In genomic region chr2:181413141-181413540, GRCm38 (mm10) we compare ENCODE assay signal across 25 mouse cellular contexts. TPM values are rescaled to one million over a fixed set of nuclear protein-coding genes. Genes with fewer than 3 reads are reported as not detected.
DNase-seq lines count a peak whose midpoint lies in the region; ATAC-seq and TF ChIP-seq lines count a peak whose summit lies in the region.
"Had no signal": no experiment of that assay in that cellular context is flagged by ENCODE, and none has a peak within 500 bp of the region (broad histone marks: within the 10 kb centered on the region; RNA-seq: fewer than 3 reads in every experiment).

No protein-coding gene starts in this region.

- DNase-seq in embryonic facial prominence, embryonic 11.5 days (ENCODE audit: low spot score): peak; percentile 29
- no peak for DNase-seq in embryonic facial prominence, embryonic 10.5 days (ENCODE audit: low spot score)
- no peak for DNase-seq in liver, adult 2 months (ENCODE audit: extremely low read depth, low read depth, low spot score)
- DNase-seq in liver: no peak
- DNase-seq in MN1 (ENCODE audit: low spot score): peak; percentile 30
- peak; percentile 1 for DNase-seq in brain, embryonic 14.5 days (ENCODE audit: low read depth)
- DNase-seq in thymus, postnatal 10 days (ENCODE audit: low spot score in 2 of 2): no peak
- DNase-seq in embryo, embryonic 10 days (ENCODE audit: low spot score): no peak
- DNase-seq: B cell, adult 2 months; cerebellum, adult 9-11 months; gastrocnemius, postnatal 36 days; heart, adult 2 months; left cerebral cortex, postnatal 4 days; lung, adult 18-20 months; lung, postnatal 14 days; thymus, postnatal 36 days had no signal

- no peak for ATAC-seq in embryonic facial prominence, embryonic 11.5 days (replicated peaks; ENCODE audit: insufficient number of reproducible peaks, low FRiP score, low TSS enrichment, low read depth)
- ATAC-seq: intestine, postnatal 0 days had no signal

- H3K9ac ChIP-seq in embryonic facial prominence, embryonic 11.5 days (replicated peaks; ENCODE audit: low read length): no peak overlapping the region
- H3K9ac ChIP-seq in liver, adult 2 months (ENCODE audit: low read depth, low read length): no peak overlapping the region
- H3K9ac ChIP-seq: embryonic facial prominence, embryonic 12.5 days; forebrain, embryonic 12.5 days; limb, embryonic 15.5 days; midbrain, embryonic 12.5 days; stomach, embryonic 15.5 days had no signal

- no peak for TF ChIP-seq POLR2A in liver, adult 2 months (IDR thresholded peaks at IDR 0.05; ENCODE audit: extremely low read depth, insufficient read depth, low read length)
- no peak for TF ChIP-seq POLR2A in brain, embryonic 14.5 days (IDR thresholded peaks at IDR 0.05; ENCODE audit: borderline replicate concordance, extremely low read depth, insufficient read depth, insufficient read length, poor library complexity, severe bottlenecking)

- H3K4me1 ChIP-seq in embryonic facial prominence, embryonic 11.5 days (ENCODE audit: control insufficient read depth, insufficient read depth, low read length): no peaks in the 10 kb centered on the region
- H3K4me1 ChIP-seq in embryonic facial prominence, embryonic 10.5 days: 0 out of 2 replicates have a peak, but pooled peaks cover 5% of the 10 kb centered on the region
- peaks cover 8% of the 10 kb centered on the region; the same call in 1 of the 2 replicates for H3K4me1 ChIP-seq in liver, adult 2 months (ENCODE audit: control insufficient read depth, insufficient read depth, low read length)
- H3K4me1 ChIP-seq: embryonic facial prominence, embryonic 12.5 days; limb, embryonic 15.5 days; stomach, embryonic 15.5 days had no signal

- no peak overlapping the region for H3K27ac ChIP-seq in embryonic facial prominence, embryonic 11.5 days (replicated peaks; ENCODE audit: low read depth, low read length)
- H3K27ac ChIP-seq in embryonic facial prominence, embryonic 10.5 days (replicated peaks): no peak overlapping the region
- peak overlapping the region; percentile 67 for H3K27ac ChIP-seq in liver, adult 2 months (replicated peaks; ENCODE audit: insufficient read depth, low read depth, low read length)
- H3K27ac ChIP-seq: embryonic facial prominence, embryonic 12.5 days; forebrain, embryonic 12.5 days; heart, adult 2 months; hindbrain, embryonic 10.5 days; limb, embryonic 15.5 days; midbrain, embryonic 12.5 days; stomach, embryonic 15.5 days had no signal

- no peaks in the 10 kb centered on the region for H3K27me3 ChIP-seq in embryonic facial prominence, embryonic 11.5 days (ENCODE audit: control insufficient read depth, insufficient read depth, low read length)
- no peaks in the 10 kb centered on the region for H3K27me3 ChIP-seq in embryonic facial prominence, embryonic 10.5 days (replicated peaks; ENCODE audit: low read depth, poor library complexity, severe bottlenecking)
- no peaks in the 10 kb centered on the region for H3K27me3 ChIP-seq in liver, adult 2 months (ENCODE audit: control insufficient read depth, insufficient read depth, low read length)
- H3K27me3 ChIP-seq: CH12.LX; embryonic facial prominence, embryonic 12.5 days; forebrain, embryonic 12.5 days; limb, embryonic 15.5 days; midbrain, embryonic 12.5 days; stomach, embryonic 15.5 days had no signal

- no peak overlapping the region for H3K4me2 ChIP-seq in embryonic facial prominence, embryonic 11.5 days (ENCODE audit: low read depth, low read length)
- H3K4me2 ChIP-seq: embryonic facial prominence, embryonic 12.5 days; forebrain, embryonic 12.5 days; limb, embryonic 15.5 days; midbrain, embryonic 12.5 days; stomach, embryonic 15.5 days had no signal

- no peak overlapping the region for H3K4me3 ChIP-seq in embryonic facial prominence, embryonic 11.5 days (ENCODE audit: low read depth, low read length)
- H3K4me3 ChIP-seq in embryonic facial prominence, embryonic 10.5 days: no peak overlapping the region
- no peak overlapping the region for H3K4me3 ChIP-seq in liver, adult 2 months (ENCODE audit: insufficient read depth, low read depth, low read length)
- H3K4me3 ChIP-seq: embryonic facial prominence, embryonic 12.5 days; forebrain, embryonic 12.5 days; heart, adult 2 months; hindbrain, embryonic 10.5 days; limb, embryonic 15.5 days; midbrain, embryonic 12.5 days; stomach, embryonic 15.5 days had no signal

- H3K79me2 ChIP-seq in liver, adult 2 months (ENCODE audit: control insufficient read depth, insufficient read depth, low read length): 0 out of 2 replicates have a peak, but pooled peaks cover 5% of the 10 kb centered on the region

- TF ChIP-seq CTCF in liver, adult 2 months (IDR thresholded peaks at IDR 0.05; ENCODE audit: low read depth, low read length): no peak
- TF ChIP-seq CTCF in brain, embryonic 14.5 days (IDR thresholded peaks at IDR 0.05; ENCODE audit: borderline replicate concordance, extremely low read depth, insufficient read depth, insufficient read length): no peak

- H3K9me3 ChIP-seq in embryonic facial prominence, embryonic 11.5 days (replicated peaks; ENCODE audit: control insufficient read depth, low read length): no peaks in the 10 kb centered on the region
- no peaks in the 10 kb centered on the region for H3K9me3 ChIP-seq in embryonic facial prominence, embryonic 10.5 days
- H3K9me3 ChIP-seq: embryonic facial prominence, embryonic 12.5 days; forebrain, embryonic 12.5 days; G1E; hindbrain, embryonic 10.5 days; limb, embryonic 15.5 days; midbrain, embryonic 12.5 days; stomach, embryonic 15.5 days had no signal

- 38% methylated on average over 2 of the region's 2 CpGs for WGBS in embryonic facial prominence, embryonic 11.5 days
- 44% methylated on average over 2 of the region's 2 CpGs for WGBS in embryonic facial prominence, embryonic 10.5 days
- 70% methylated on average over 2 of the region's 2 CpGs for WGBS in liver, adult 2 months

- H3K36me3 ChIP-seq in embryonic facial prominence, embryonic 11.5 days (replicated peaks; ENCODE audit: control insufficient read depth, insufficient read depth, low read depth, low read length): no peaks in the 10 kb centered on the region
- peaks cover 13% of the 10 kb centered on the region; the same call in 1 of the 2 replicates for H3K36me3 ChIP-seq in embryonic facial prominence, embryonic 10.5 days (replicated peaks)
- no peaks in the 10 kb centered on the region; the same call in 1 of the 2 replicates for H3K36me3 ChIP-seq in liver, adult 2 months (ENCODE audit: control insufficient read depth, insufficient read depth, low read length)
- H3K36me3 ChIP-seq: embryonic facial prominence, embryonic 12.5 days; forebrain, embryonic 12.5 days; G1E; limb, embryonic 15.5 days; midbrain, embryonic 12.5 days; stomach, embryonic 15.5 days had no signal

RNA-seq across cellular contexts. Expression of gene Lime1, which starts 33.3 kb away (rescaled TPM):
- 15.2 and 18.5 TPM in 2 replicates for polyA plus RNA-seq in embryonic facial prominence, embryonic 11.5 days (2014; fragmentation: Nextera tagmentation; extraction: Ambion mirVana)
- 25.7 and 30.7 TPM in 2 replicates for polyA plus RNA-seq in embryonic facial prominence, embryonic 10.5 days (2016; fragmentation: Nextera tagmentation; extraction: Ambion mirVana)
- total RNA-seq in liver, adult 2 months (2014; rRNA removed): 9.7 and 11.3 TPM in 2 replicates
- 22.2 and 36.9 TPM in 2 replicates for polyA plus RNA-seq in liver, adult 2 months (2012; rRNA removed)
- polyA plus RNA-seq in brain, embryonic 14.5 days (2012; rRNA removed): 98.7 and 147 TPM in 2 replicates

RNA-seq across cellular contexts. Expression of gene Zbtb46, which starts 46.1 kb away (rescaled TPM):
- 7.4 and 9.0 TPM in 2 replicates for polyA plus RNA-seq in embryonic facial prominence, embryonic 11.5 days (2014; fragmentation: Nextera tagmentation; extraction: Ambion mirVana)
- polyA plus RNA-seq in embryonic facial prominence, embryonic 10.5 days (2016; fragmentation: Nextera tagmentation; extraction: Ambion mirVana): 16.4 and 20.1 TPM in 2 replicates
- 5.2 and 5.3 TPM in 2 replicates for total RNA-seq in liver, adult 2 months (2014; rRNA removed)
- polyA plus RNA-seq in liver, adult 2 months (2012; rRNA removed): 2.4 and 2.8 TPM in 2 replicates
- polyA plus RNA-seq in brain, embryonic 14.5 days (2012; rRNA removed): 12.1 and 18.4 TPM in 2 replicates
- polyA plus RNA-seq: G1E had no signal

RNA-seq across cellular contexts. Expression of gene Arfrp1, which starts 47.9 kb away (rescaled TPM):
- polyA plus RNA-seq in embryonic facial prominence, embryonic 11.5 days (2014; fragmentation: Nextera tagmentation; extraction: Ambion mirVana): 49.7 and 50.8 TPM in 2 replicates
- 74.0 and 74.4 TPM in 2 replicates for polyA plus RNA-seq in embryonic facial prominence, embryonic 10.5 days (2016; fragmentation: Nextera tagmentation; extraction: Ambion mirVana)
- total RNA-seq in liver, adult 2 months (2014; rRNA removed): 10.1 and 14.2 TPM in 2 replicates
- 11.9 and 15.0 TPM in 2 replicates for polyA plus RNA-seq in liver, adult 2 months (2012; rRNA removed)
- 92.9 and 110 TPM in 2 replicates for polyA plus RNA-seq in brain, embryonic 14.5 days (2012; rRNA removed)

RNA-seq across cellular contexts. Expression of gene Zgpat, which starts 48.4 kb away (rescaled TPM):
- 29.1 and 37.0 TPM in 2 replicates for polyA plus RNA-seq in embryonic facial prominence, embryonic 11.5 days (2014; fragmentation: Nextera tagmentation; extraction: Ambion mirVana)
- 46.9 and 51.8 TPM in 2 replicates for polyA plus RNA-seq in embryonic facial prominence, embryonic 10.5 days (2016; fragmentation: Nextera tagmentation; extraction: Ambion mirVana)
- 17.9 and 18.9 TPM in 2 replicates for total RNA-seq in liver, adult 2 months (2014; rRNA removed)
- polyA plus RNA-seq in liver, adult 2 months (2012; rRNA removed): 18.2 and 22.5 TPM in 2 replicates
- polyA plus RNA-seq in brain, embryonic 14.5 days (2012; rRNA removed): 117 and 126 TPM in 2 replicates

Comparison
In these comparisons a context has a peak if more than half of its experiments do, and no peak if none do; other contexts are left out.
1. DNase-seq: peak in embryonic facial prominence, embryonic 11.5 days (single experiment), MN1 (single experiment) and brain, embryonic 14.5 days (single experiment); none in embryonic facial prominence, embryonic 10.5 days (single experiment), liver, adult 2 months (single experiment), liver (single experiment), thymus, postnatal 10 days (0 of 2) and embryo, embryonic 10 days (single experiment).